Mouse (Mus musculus) forebrain, embryonic 15.5 days (tissue): ENCODE results near the gene Phf11d. TPM values are rescaled to one million over a fixed set of nuclear protein-coding genes. Genes with fewer than 3 reads are reported as not detected.
"Not testable (repeated sequence)": the region's sequence is repeated elsewhere in the genome, so short reads cannot be mapped to it uniquely, and the experiment has no call there.

Experiments used
- ATAC-seq: fragments of 200-750 bp; cut with Nextera tagmentation; replicated peaks from 2 replicates; pipeline ENCODE4 v1.8.0; 2017; ENCODE audit warnings: mild to moderate bottlenecking, moderate TSS enrichment, moderate library complexity
- H3K27ac ChIP-seq: fragments of 300-500 bp; sonication (generic); replicated peaks from 2 replicates; pipeline ENCODE4 v1.5.1; 2015; ENCODE audit warnings: mild to moderate bottlenecking, inconsistent platforms
- H3K27me3 ChIP-seq: fragments of 300-500 bp; sonication (generic); 2 replicates; pipeline ENCODE4 v1.6.1; 2015; ENCODE audit warnings: inconsistent platforms
- H3K36me3 ChIP-seq: fragments of 300-500 bp; sonication (generic); 2 replicates; pipeline ENCODE4 v1.6.1; 2015; ENCODE audit warnings: mild to moderate bottlenecking, inconsistent platforms
- H3K4me1 ChIP-seq: fragments of 300-500 bp; sonication (generic); 2 replicates; pipeline ENCODE4 v1.6.1; 2015; ENCODE audit warnings: inconsistent platforms
- H3K4me2 ChIP-seq: fragments of 300-500 bp; sonication (generic); replicated peaks from 2 replicates; pipeline ENCODE4 v1.6.1; 2015; ENCODE audit warnings: mild to moderate bottlenecking, inconsistent platforms
- H3K4me3 ChIP-seq: fragments of 300-500 bp; sonication (generic); 2 replicates; pipeline ENCODE4 v1.5.1; 2015; ENCODE audit warnings: mild to moderate bottlenecking, inconsistent platforms
- H3K9ac ChIP-seq: fragments of 300-500 bp; sonication (generic); replicated peaks from 2 replicates; pipeline ENCODE4 v1.6.1; 2015; ENCODE audit warnings: mild to moderate bottlenecking, inconsistent platforms
- H3K9me3 ChIP-seq: fragments of 300-500 bp; sonication (generic); 2 replicates; pipeline ENCODE4 v1.6.1; 2016; ENCODE audit warnings: inconsistent platforms
- WGBS: fragments of 180-500 bp; shearing (Covaris S2); methylation state at CpG from one replicate; pipeline ENCODE4 v1.1.7; 2015; ENCODE audit warnings: mixed read lengths; 5-methylcytosine and 5-hydroxymethylcytosine counted together
- polyA plus RNA-seq: library from polyadenylated mRNA; unstranded; fragments of >200 nt; fragmentation: Nextera tagmentation; extraction: Ambion mirVana; gene quantifications from 2 replicates; pipeline ENCODE4 v1.2.1, GENCODE M21; 2015

Gene Phf11d
- polyA plus RNA-seq, 1 experiment from 2014 or later = 0.46 TPM

GRCm38 (mm10) chr14:59319970-59320369, 45.3 kb downstream of the Phf11d start:
- not testable (repeated sequence) for ATAC-seq, H3K9ac ChIP-seq, H3K4me1 ChIP-seq, H3K4me2 ChIP-seq, H3K27me3 ChIP-seq, H3K27ac ChIP-seq, H3K9me3 ChIP-seq, H3K36me3 ChIP-seq, H3K4me3 ChIP-seq
- WGBS = 71% methylated on average over 6 of the region's 6 CpGs

GRCm38 (mm10) chr14:59319036-59319435, 46.2 kb downstream of the Phf11d start:
- not testable (repeated sequence) for H3K4me3 ChIP-seq, ATAC-seq, H3K27ac ChIP-seq, H3K9ac ChIP-seq, H3K9me3 ChIP-seq, H3K36me3 ChIP-seq, H3K4me1 ChIP-seq, H3K27me3 ChIP-seq, H3K4me2 ChIP-seq
- WGBS = 93% methylated on average over 3 of the region's 3 CpGs

Other genes starting within 250 kb of the Phf11d start
- gene 1700129C05Rik, start 222.6 kb downstream of the Phf11d start, polyA plus RNA-seq = not detected in 2 replicates
- not detected in 2 replicates for gene Gm5142, start 186.7 kb downstream of the Phf11d start, polyA plus RNA-seq
- 83.5 and 85.4 TPM in 2 replicates for gene Rcbtb1, start 164.3 kb downstream of the Phf11d start, polyA plus RNA-seq
- gene Gm6904, start 105.3 kb downstream of the Phf11d start, polyA plus RNA-seq = not detected in 2 replicates
- not detected in 2 replicates for gene Phf11a, start 67.9 kb downstream of the Phf11d start, polyA plus RNA-seq
- gene Phf11b, start 24.1 kb downstream of the Phf11d start, polyA plus RNA-seq = 0.14 and 0.29 TPM in 2 replicates
- 0.27 and 0.32 TPM in 2 replicates for gene Phf11c, start 29.9 kb upstream of the Phf11d start, polyA plus RNA-seq
- 7.5 and 11.2 TPM in 2 replicates for gene Setdb2, start 75.4 kb upstream of the Phf11d start, polyA plus RNA-seq
- 22.7 and 22.8 TPM in 2 replicates for gene Cab39l, start 75.5 kb upstream of the Phf11d start, polyA plus RNA-seq
- gene Cdadc1, start 232.5 kb upstream of the Phf11d start, polyA plus RNA-seq = 35.8 and 38.8 TPM in 2 replicates